Comparison of ENCODE assay signal across 8 mouse cellular contexts in the genomic region with DNA sequence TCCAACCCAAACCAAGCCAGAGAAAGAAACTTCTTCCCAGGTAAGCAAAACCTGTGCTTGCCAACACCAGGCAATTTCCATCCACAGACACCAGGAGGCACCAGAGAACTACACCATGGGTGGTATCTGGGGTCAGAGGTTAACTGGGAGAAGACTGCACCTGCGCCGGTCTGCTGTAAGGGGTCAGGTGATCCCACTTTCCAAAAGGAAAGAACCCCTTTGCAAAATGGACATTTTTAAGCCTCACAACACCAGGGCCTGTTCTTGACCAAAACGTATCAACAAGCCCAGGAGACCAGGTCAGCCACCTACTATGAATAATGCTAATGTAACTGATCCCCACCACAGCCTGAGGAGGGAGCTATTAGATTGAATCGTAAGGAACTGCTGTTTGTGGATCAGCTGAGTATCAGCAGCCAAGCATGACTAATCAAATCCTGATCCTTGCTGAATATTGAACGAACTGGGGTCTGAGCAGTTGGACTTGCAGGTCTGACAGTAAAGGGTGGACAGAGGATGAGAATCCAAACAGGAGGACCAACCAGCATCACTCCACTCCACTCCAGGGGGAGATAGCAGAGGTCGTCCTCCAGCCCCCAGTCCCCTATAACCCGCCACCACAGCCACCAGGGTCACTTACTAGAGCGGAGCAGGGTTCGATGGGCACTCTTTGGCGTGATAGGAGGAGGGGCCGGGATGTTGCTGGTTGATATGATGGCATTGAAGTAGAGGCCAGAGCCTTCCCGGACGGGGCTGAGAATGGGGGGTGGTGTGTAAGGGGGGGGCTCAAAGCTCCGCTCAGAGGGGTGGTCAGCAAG. TPM values are rescaled to one million over a fixed set of nuclear protein-coding genes. Genes with fewer than 3 reads are reported as not detected.
DNase-seq lines count a peak whose midpoint lies in the region; ATAC-seq and TF ChIP-seq lines count a peak whose summit lies in the region.

No protein-coding gene starts in this region.

- no peak overlapping the region for H3K27ac ChIP-seq in cerebellum, adult 2 months (ENCODE audit: insufficient read depth, low read length)
- no peak overlapping the region for H3K27ac ChIP-seq in spleen, adult 2 months (ENCODE audit: insufficient read depth, low read length)
- no peak overlapping the region for H3K27ac ChIP-seq in small intestine, adult 2 months (ENCODE audit: insufficient read depth, low read depth, low read length)

- no peak for ATAC-seq in inflammation-experienced regulatory T-cells, adult 6 months

- DNase-seq in cerebellum, adult 2 months = no peak
- DNase-seq in cerebellum, postnatal 36 days = no peak
- peak in 1 of 2 experiments; percentile 25 for DNase-seq in spleen, adult 2 months (ENCODE audit: low read depth in 1 of 2, low spot score in 2 of 2)
- no peak for DNase-seq in spleen, adult 18-20 months
- peak; percentile 49 to 58 for DNase-seq in kidney, postnatal 25 days
- no peak for DNase-seq in cerebellum, adult 18-20 months

- peak; percentile 46 for TF ChIP-seq CTCF in cerebellum, adult 2 months (IDR thresholded peaks at IDR 0.05; ENCODE audit: borderline replicate concordance, insufficient read depth, low read depth, low read length)
- TF ChIP-seq CTCF in spleen, adult 2 months (IDR thresholded peaks at IDR 0.05; ENCODE audit: extremely low read depth, insufficient read depth, insufficient read length, insufficient replicate concordance) = peak; percentile 56; the same call in 1 of the 2 replicates
- peak; percentile 85; the same call in 1 of the 2 replicates for TF ChIP-seq CTCF in small intestine, adult 2 months (IDR thresholded peaks at IDR 0.05; ENCODE audit: extremely low read depth, insufficient read length, insufficient replicate concordance, low read depth, low read length)

- peaks cover 4% of the 10 kb centered on the region; the same call in 1 of the 2 replicates for H3K4me1 ChIP-seq in cerebellum, adult 2 months (ENCODE audit: control insufficient read depth, insufficient read depth, low read length)
- H3K4me1 ChIP-seq in spleen, adult 2 months (ENCODE audit: control insufficient read depth, insufficient read depth, insufficient read length) = no peaks in the 10 kb centered on the region
- peaks cover 5% of the 10 kb centered on the region for H3K4me1 ChIP-seq in small intestine, adult 2 months (ENCODE audit: control insufficient read depth, insufficient read depth, insufficient read length, low read length)

- H3K27me3 ChIP-seq in cerebellum, adult 2 months (ENCODE audit: control insufficient read depth, insufficient read depth, low read length) = no peaks in the 10 kb centered on the region
- H3K27me3 ChIP-seq in spleen, adult 2 months (ENCODE audit: control insufficient read depth, insufficient read depth, low read length) = no peaks in the 10 kb centered on the region
- H3K27me3 ChIP-seq in small intestine, adult 2 months (ENCODE audit: control insufficient read depth, insufficient read depth, low read length) = no peaks in the 10 kb centered on the region

- 79% methylated on average over 14 of the region's 14 CpGs for WGBS in cerebellum, adult 2 months
- WGBS in spleen, adult 2 months = 89% methylated on average over 14 of the region's 14 CpGs
- 76% methylated on average over 14 of the region's 14 CpGs for WGBS in small intestine, adult 2 months

- no peak overlapping the region for H3K4me3 ChIP-seq in cerebellum, adult 2 months (replicated peaks; ENCODE audit: insufficient read depth, low read depth, low read length)
- H3K4me3 ChIP-seq in spleen, adult 2 months (ENCODE audit: extremely low read depth, insufficient read depth, insufficient read length) = no peak overlapping the region
- H3K4me3 ChIP-seq in small intestine, adult 2 months (ENCODE audit: low read depth, low read length) = no peak overlapping the region

- H3K36me3 ChIP-seq in spleen, adult 2 months (ENCODE audit: control insufficient read depth, insufficient read depth, low read length) = peaks cover 52% of the 10 kb centered on the region
- H3K36me3 ChIP-seq in small intestine, adult 2 months (ENCODE audit: control insufficient read depth, insufficient read depth, low read length) = peaks cover 59% of the 10 kb centered on the region

- no peak for TF ChIP-seq POLR2A in cerebellum, adult 2 months (IDR thresholded peaks at IDR 0.05; ENCODE audit: borderline replicate concordance, insufficient read depth, low read length)
- TF ChIP-seq POLR2A in spleen, adult 2 months (IDR thresholded peaks at IDR 0.05; ENCODE audit: low read depth, low read length) = no peak
- no peak for TF ChIP-seq POLR2A in small intestine, adult 2 months (IDR thresholded peaks at IDR 0.05; ENCODE audit: low read depth, low read length)

RNA-seq across cellular contexts. Expression of a gene that starts 13.5 kb away (rescaled TPM):
- polyA plus RNA-seq in cerebellum, adult 2 months (2012; rRNA removed) = 0.68 and 0.84 TPM in 2 replicates
- 0.21 and 0.40 TPM in 2 replicates for polyA plus RNA-seq in spleen, adult 2 months (2012; rRNA removed)
- 0.10 and 0.33 TPM in 2 replicates for polyA plus RNA-seq in small intestine, adult 2 months (2012; rRNA removed)
- under 1 TPM in 2 of 3 experiments, not detected in 1; 0.40 to 0.44 TPM for polyA plus RNA-seq in inflammation-experienced regulatory T-cells, adult 6 months (2017; shearing (Covaris generic))

RNA-seq across cellular contexts. Expression of a gene that starts 47.7 kb away (rescaled TPM):
- 22.6 and 23.8 TPM in 2 replicates for polyA plus RNA-seq in cerebellum, adult 2 months (2012; rRNA removed)
- 0.49 and 0.88 TPM in 2 replicates for polyA plus RNA-seq in spleen, adult 2 months (2012; rRNA removed)
- 0.38 and 0.68 TPM in 2 replicates for polyA plus RNA-seq in small intestine, adult 2 months (2012; rRNA removed)
- 1 to 10 TPM in 1 of 3 experiments, not detected in 2; 1.0 TPM for polyA plus RNA-seq in inflammation-experienced regulatory T-cells, adult 6 months (2017; shearing (Covaris generic))

RNA-seq across cellular contexts. Expression of a gene that starts 56.9 kb away (rescaled TPM):
- 8.4 and 9.7 TPM in 2 replicates for polyA plus RNA-seq in cerebellum, adult 2 months (2012; rRNA removed)
- 30.6 and 36.4 TPM in 2 replicates for polyA plus RNA-seq in spleen, adult 2 months (2012; rRNA removed)
- polyA plus RNA-seq in small intestine, adult 2 months (2012; rRNA removed) = 8.9 and 25.9 TPM in 2 replicates
- polyA plus RNA-seq in inflammation-experienced regulatory T-cells, adult 6 months (2017; shearing (Covaris generic)) = 1 to 10 TPM; 3.9 to 9.5 (median 7.2) TPM

Comparison
In these comparisons a context has a peak if more than half of its experiments do, and no peak if none do; other contexts are left out.
1. DNase-seq: peak in kidney, postnatal 25 days (2 of 2); none in cerebellum, adult 2 months (0 of 2), cerebellum, postnatal 36 days (0 of 2), spleen, adult 18-20 months (0 of 2) and cerebellum, adult 18-20 months (0 of 2).
2. RNA of a gene that starts 47.7 kb away (polyA plus RNA-seq): 22.6 to 23.8 TPM in cerebellum, adult 2 months; 0.49 to 0.88 TPM in spleen, adult 2 months, 0.38 to 0.68 TPM in small intestine, adult 2 months and 1.0 TPM in inflammation-experienced regulatory T-cells, adult 6 months; every median in the first group is over 10 times any median in the second.
3. Peak in every context shown above with its lines, with median percentiles within 50 percentile points of each other: CTCF ChIP-seq.